Mouse (Mus musculus): ENCODE results near the gene Laptm5.

DNA sequence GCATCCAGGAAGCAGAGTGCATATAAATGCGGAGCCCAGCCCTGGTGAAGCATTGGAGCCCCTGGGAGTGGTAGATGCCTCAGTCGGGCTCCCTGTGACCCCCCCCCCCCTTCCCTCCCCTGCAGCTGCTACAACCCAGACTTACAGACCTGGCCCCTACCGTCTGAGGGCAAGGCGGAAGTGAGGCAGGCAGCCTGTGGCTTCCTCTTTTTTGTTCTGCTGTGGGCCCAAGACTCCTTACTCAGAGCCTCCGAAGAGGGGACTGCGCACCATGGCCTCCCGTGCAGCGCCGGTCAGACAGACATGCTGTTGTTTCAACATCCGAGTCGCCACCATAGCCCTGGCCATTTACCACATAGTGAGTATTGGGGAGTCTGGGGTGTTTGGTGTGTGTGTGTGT is at the start of gene Laptm5:
- TF ChIP-seq POLR2A (IDR thresholded peaks at IDR 0.05; ENCODE audit: extremely low read depth, insufficient read depth, low read length) (0 out of 2 replicates have a peak, but pooled peaks have one; percentile 22), CTCF (IDR thresholded peaks at IDR 0.05; ENCODE audit: extremely low read depth, insufficient read depth, low read length) (no peak)
